Mouse (Mus musculus) intestine, postnatal 0 days (tissue): ENCODE measurements around the gene Hspa12b. TPM values are rescaled to one million over a fixed set of nuclear protein-coding genes. Genes with fewer than 3 reads are reported as not detected.

Experiments
- ATAC-seq: fragments of 200-750 bp; cut with Nextera tagmentation; 2 replicates; pipeline ENCODE4 v1.8.0; 2017; ENCODE audit warnings: mild to moderate bottlenecking, moderate TSS enrichment, moderate library complexity
- H3K27ac ChIP-seq: fragments of 300-500 bp; sonication (generic); 2 replicates; pipeline ENCODE4 v1.5.1; 2014; ENCODE audit warnings: mild to moderate bottlenecking, low read depth, low read length, moderate library complexity
- H3K27me3 ChIP-seq: fragments of 300-500 bp; sonication (generic); replicated peaks from 2 replicates; pipeline ENCODE4 v1.6.1; 2014; ENCODE audit warnings: low read length, mixed read lengths; ENCODE audit not compliant: control insufficient read depth, insufficient read depth
- H3K36me3 ChIP-seq: fragments of 300-500 bp; sonication (generic); 2 replicates; pipeline ENCODE4 v1.6.1; 2014; ENCODE audit warnings: mild to moderate bottlenecking, moderate library complexity; ENCODE audit not compliant: control insufficient read depth, insufficient read depth
- H3K4me1 ChIP-seq: fragments of 300-500 bp; sonication (generic); replicated peaks from 2 replicates; pipeline ENCODE4 v1.6.1; 2014; ENCODE audit warnings: antibody characterized with exemption, low read length, mixed read lengths; ENCODE audit not compliant: control insufficient read depth, insufficient read depth
- H3K4me2 ChIP-seq: fragments of 300-500 bp; sonication (generic); replicated peaks from 2 replicates; pipeline ENCODE4 v1.6.1; 2014; ENCODE audit warnings: low read depth, mild to moderate bottlenecking, moderate library complexity
- H3K4me3 ChIP-seq: fragments of 300-500 bp; sonication (generic); 2 replicates; pipeline ENCODE4 v1.5.1; 2014; ENCODE audit warnings: low read depth, low read length
- H3K9ac ChIP-seq: fragments of 300-500 bp; sonication (generic); 2 replicates; pipeline ENCODE4 v1.6.1; 2014; ENCODE audit warnings: mild to moderate bottlenecking, low read depth, low read length
- H3K9me3 ChIP-seq: fragments of 300-500 bp; sonication (generic); 2 replicates; pipeline ENCODE4 v1.6.1; 2016; ENCODE audit warnings: mixed run types; ENCODE audit not compliant: control insufficient read depth
- CTCF ChIP-seq: sonication (generic); IDR thresholded peaks from 2 replicates; pipeline ENCODE4 v1.5.1; 2016; ENCODE audit warnings: low read depth, mild to moderate bottlenecking, control low read depth, antibody characterized with exemption, moderate library complexity
- WGBS: fragments of 180-500 bp; shearing (Covaris S2); extraction: QIAGEN DNeasy Blood & Tissue Kit; methylation state at CpG from one replicate; pipeline ENCODE4 v1.1.7; 2014; 5-methylcytosine and 5-hydroxymethylcytosine counted together
- polyA plus RNA-seq: library from polyadenylated mRNA; unstranded; fragments of >200 nt; fragmentation: Nextera tagmentation; extraction: Ambion mirVana; gene quantifications from 2 replicates; pipeline ENCODE4 v1.2.1, GENCODE M21; 2015

The Hspa12b gene
- polyA plus RNA-seq, 1 experiment from 2014 or later: 2.3 TPM

DNA sequence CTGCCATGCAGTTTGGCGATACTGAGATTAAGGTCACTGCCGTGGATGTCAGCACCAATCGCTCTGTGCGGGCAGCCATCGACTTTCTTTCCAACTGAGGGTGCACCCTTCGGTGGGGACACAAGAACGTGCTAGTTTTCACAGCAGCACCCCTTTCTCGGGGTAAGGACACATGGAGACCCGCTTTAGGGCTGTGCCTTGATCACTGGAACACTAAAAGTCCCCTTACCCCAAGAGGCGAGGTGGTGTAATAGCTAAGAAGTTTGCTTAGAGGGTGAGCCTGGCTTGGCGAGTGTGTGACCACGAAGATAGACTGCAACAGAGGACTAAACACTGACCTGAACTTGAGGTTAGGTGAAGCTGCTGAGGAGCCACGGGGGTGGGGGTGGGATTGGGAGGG, 18.0 kb downstream of the Hspa12b start:
- Histone ChIP-seq H3K4me3 (no peak overlapping the region), H3K4me1 (no peaks in the 10 kb centered on the region), H3K9ac (no peak overlapping the region), H3K36me3 (peaks cover 49% of the 10 kb centered on the region), H3K4me2 (no peak overlapping the region), H3K27me3 (no peaks in the 10 kb centered on the region), H3K9me3 (no peaks in the 10 kb centered on the region), H3K27ac (no peak overlapping the region)
- WGBS: 67% methylated on average over 13 of the region's 13 CpGs
- no peak for ATAC-seq
- TF ChIP-seq CTCF: no peak

- no peak for TF ChIP-seq CTCF
- no peak overlapping the region for H3K4me2 ChIP-seq
- H3K27me3 ChIP-seq: no peaks in the 10 kb centered on the region
- peaks cover 49% of the 10 kb centered on the region for H3K36me3 ChIP-seq
- no peaks in the 10 kb centered on the region for H3K9me3 ChIP-seq
- no peak for ATAC-seq
- 87% methylated on average over 2 of the region's 2 CpGs for WGBS
- no peaks in the 10 kb centered on the region for H3K4me1 ChIP-seq
- no peak overlapping the region for H3K27ac ChIP-seq
- no peak overlapping the region for H3K4me3 ChIP-seq
- no peak overlapping the region for H3K9ac ChIP-seq
Observed at GRCm38 (mm10) chr2:131145536-131145935, 18.5 kb downstream of the Hspa12b start.

GRCm38 (mm10) chr2:131146193-131147042, 19.3 kb downstream of the Hspa12b start:
- Histone ChIP-seq H3K4me2 (no peak overlapping the region), H3K9me3 (no peaks in the 10 kb centered on the region), H3K27ac (no peak overlapping the region), H3K4me3 (no peak overlapping the region), H3K36me3 (peaks cover 57% of the 10 kb centered on the region), H3K9ac (no peak overlapping the region), H3K4me1 (no peaks in the 10 kb centered on the region), H3K27me3 (no peaks in the 10 kb centered on the region)
- no peak for TF ChIP-seq CTCF
- no peak for ATAC-seq
- WGBS: 86% methylated on average over 21 of the region's 21 CpGs

DNA sequence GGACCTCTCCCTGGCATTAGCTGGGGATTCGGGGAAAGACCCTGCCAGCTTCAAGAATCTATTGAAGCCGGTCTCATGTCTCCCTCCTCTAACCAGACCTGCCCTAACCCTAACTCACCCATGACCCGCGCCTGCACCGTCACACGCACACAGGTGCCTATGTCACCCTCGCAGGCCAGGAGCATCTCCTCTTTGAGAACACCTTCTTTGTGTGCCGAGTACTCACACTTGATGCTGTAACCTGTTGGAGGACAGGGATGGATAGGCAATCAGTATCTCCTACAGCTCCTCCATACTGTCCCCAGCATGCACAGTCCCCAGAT, 19.9 kb downstream of the Hspa12b start:
- peaks cover 61% of the 10 kb centered on the region for H3K36me3 ChIP-seq
- no peak overlapping the region for H3K9ac ChIP-seq
- H3K4me2 ChIP-seq: no peak overlapping the region
- H3K27me3 ChIP-seq: no peaks in the 10 kb centered on the region
- no peak for ATAC-seq
- H3K9me3 ChIP-seq: no peaks in the 10 kb centered on the region
- H3K27ac ChIP-seq: no peak overlapping the region
- H3K4me3 ChIP-seq: no peak overlapping the region
- no peak for TF ChIP-seq CTCF
- WGBS: 90% methylated on average over 8 of the region's 8 CpGs
- H3K4me1 ChIP-seq: no peaks in the 10 kb centered on the region

DNA sequence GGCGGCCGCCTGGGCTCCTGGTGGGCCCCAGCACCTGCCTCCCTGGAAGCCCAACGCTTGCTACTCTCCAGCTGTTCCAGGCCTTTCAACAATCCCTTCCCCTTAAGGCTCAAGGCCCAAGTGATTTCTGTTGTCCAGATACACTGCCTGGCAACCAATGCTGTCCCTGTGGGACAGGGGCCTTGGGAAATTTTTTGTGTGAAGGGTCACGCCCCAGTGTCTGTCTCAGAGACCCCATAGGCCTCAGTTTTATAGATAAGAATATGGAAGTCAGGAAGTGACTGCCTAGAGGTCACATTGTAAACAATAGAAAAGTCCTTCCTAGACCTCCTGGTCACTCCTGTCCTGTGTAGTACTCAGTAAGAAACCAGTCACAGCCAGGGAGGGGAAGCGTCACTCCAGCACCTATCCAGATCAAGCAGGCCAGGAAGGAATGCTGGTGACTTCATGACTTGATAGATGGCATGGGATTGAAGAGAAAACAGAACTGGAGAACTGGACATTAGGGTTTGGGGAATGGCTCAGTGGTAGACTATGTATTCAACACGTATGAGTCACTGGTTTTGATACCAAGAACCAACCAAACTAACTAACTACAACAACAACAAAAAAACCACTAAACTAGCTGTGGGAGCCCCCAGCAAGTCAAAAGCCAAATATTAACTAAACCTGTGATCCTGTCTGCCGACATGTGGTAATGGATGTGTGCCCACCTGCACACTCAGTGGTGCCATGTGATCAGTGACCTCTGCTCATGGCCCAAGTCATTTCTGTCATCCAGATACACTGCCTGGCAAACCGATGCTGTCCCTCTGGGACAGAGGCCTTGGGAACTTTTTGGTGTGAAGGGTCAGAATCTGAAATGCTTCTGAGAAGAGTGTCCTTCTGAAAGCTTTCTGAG, 21.5 kb downstream of the Hspa12b start:
- no peak overlapping the region for H3K9ac ChIP-seq
- H3K9me3 ChIP-seq: no peaks in the 10 kb centered on the region
- no peaks in the 10 kb centered on the region for H3K4me1 ChIP-seq
- H3K36me3 ChIP-seq: peaks cover 70% of the 10 kb centered on the region
- H3K27ac ChIP-seq: no peak overlapping the region
- H3K27me3 ChIP-seq: no peaks in the 10 kb centered on the region
- ATAC-seq: no peak
- WGBS: 78% methylated on average over 8 of the region's 8 CpGs
- H3K4me3 ChIP-seq: no peak overlapping the region
- TF ChIP-seq CTCF: no peak
- no peak overlapping the region for H3K4me2 ChIP-seq

DNA sequence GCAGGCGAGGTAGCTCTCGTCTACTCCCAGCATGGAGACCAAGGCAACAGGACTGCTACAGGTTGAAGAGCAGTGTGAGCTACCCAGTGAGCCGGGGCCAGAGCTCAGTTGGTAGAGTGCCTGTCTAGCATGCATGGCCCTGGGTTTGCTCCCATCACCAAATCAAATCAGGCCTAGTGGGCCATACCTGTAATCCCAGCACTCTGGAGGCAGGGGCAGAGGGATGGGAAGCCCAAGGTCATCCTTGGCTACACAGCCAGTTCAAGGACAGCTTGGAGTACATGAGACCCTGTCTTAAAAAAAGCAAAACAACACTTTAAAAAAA, 22.1 kb downstream of the Hspa12b start:
- TF ChIP-seq CTCF: no peak
- WGBS: 89% methylated on average over 3 of the region's 3 CpGs
- no peak for ATAC-seq
- H3K9me3 ChIP-seq: no peaks in the 10 kb centered on the region
- H3K9ac ChIP-seq: no peak overlapping the region
- peaks cover 70% of the 10 kb centered on the region for H3K36me3 ChIP-seq
- H3K27me3 ChIP-seq: no peaks in the 10 kb centered on the region
- H3K4me2 ChIP-seq: no peak overlapping the region
- H3K4me3 ChIP-seq: no peak overlapping the region
- H3K4me1 ChIP-seq: no peaks in the 10 kb centered on the region
- H3K27ac ChIP-seq: no peak overlapping the region
